Mouse (Mus musculus) left cerebral cortex, postnatal 25 days (tissue): Measurements from ENCODE around the gene Rin3. TPM values are rescaled to one million over a fixed set of nuclear protein-coding genes. Genes with fewer than 3 reads are reported as not detected.

ENCODE experiments used
- DNase-seq, 2 experiments: peaks; one replicate each; pipeline ENCODE4 v3.0.0; 2022; ENCODE audit warnings: low spot score in 2 of 2, mixed read lengths in 1 of 2
- intact Hi-C: fragments of 180-260 bp; cut with DNase I; formaldehyde crosslinking; loops from one replicate; pipeline ENCODE4 v1.15.1; 2025
- total RNA-seq, 2 experiments: library from RNA; stranded (reverse); gene quantifications; 2 replicates each; pipeline ENCODE4 v1.2.3; 2021

The Rin3 gene
- total RNA-seq, 2 experiments from 2014 or later = 2.7 to 3.1 TPM

DNA sequence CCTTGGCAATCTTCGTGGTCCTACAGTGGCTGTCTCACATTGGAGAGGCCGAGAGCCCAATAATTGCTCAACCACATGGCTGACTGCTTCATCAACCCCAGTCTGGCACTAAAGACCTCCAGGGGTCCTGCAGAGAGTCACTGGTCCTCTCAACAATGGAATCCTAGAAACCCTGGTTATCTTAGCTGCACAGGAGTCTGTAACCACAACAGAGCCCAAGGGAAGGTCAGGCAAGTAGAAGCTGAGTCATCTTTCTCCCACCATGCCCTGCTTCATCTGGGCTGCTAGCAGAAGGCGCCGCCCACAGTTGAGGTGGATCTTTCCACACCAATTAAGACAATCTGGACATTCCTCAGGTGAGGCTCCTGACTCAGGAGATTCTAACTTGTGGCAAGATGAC, 76.5 kb downstream of the Rin3 start:
- intact Hi-C loops = no loop called here
- DNase-seq = no peak

- DNase-seq = no peak
- intact Hi-C loops = no loop called here
These were observed 78.6 kb downstream of the Rin3 start for GRCm38 (mm10) chr12:102361189-102362161.

DNA sequence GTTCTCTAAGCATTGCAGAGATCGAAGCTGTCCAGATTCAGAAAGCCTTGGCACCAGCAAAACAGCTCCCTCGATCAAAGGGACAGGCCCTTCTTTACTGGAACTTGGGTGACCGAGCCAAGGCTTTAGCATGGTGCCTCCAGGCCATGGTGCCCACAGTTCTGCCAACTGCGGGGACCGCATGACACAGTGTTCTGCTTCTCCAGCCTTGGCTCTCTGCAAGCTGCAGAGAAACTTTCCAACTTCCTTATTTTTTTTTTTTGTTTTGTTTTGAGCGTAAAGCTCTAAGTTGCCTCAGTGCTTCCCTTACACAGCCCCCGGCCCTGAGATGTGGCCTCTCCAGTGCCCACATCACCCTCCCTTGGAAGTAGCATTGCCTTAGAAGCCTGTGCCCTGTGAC, 82.2 kb downstream of the Rin3 start:
- intact Hi-C loops = no loop called here
- DNase-seq = no peak

DNA sequence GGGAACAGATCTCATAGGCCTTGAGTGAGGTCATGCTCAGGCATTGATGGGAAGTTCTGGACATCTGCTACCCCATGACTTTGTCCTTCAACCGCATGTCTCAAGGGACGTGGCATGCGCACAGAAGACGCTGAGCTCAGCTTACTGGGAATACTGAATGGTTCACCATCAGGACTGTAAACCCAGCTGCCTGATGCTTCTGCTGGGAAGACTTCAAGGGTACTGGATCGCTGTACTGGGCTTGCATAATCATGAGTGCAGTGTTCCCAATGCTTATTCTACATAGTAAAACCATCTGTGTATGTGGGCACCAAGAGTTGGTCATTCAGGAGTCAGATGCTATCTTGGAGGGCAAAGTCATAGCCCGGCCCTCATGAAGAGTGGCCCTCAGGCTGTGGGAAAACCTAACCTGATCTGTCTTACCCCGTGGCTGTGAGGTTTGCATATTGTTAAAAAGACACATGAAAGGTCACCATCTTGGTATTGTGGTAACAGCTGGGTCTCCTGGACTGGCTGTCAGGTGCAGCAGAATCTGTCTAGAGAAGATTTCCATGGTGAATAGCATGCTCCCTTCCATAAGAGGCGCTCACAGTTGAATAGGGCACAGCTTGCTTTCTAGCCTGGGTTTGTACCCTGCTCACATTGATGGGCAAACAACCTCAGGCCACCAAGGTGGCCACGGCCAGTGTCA, 83.4 kb downstream of the Rin3 start:
- intact Hi-C loops = no loop called here
- no peak for DNase-seq

DNA sequence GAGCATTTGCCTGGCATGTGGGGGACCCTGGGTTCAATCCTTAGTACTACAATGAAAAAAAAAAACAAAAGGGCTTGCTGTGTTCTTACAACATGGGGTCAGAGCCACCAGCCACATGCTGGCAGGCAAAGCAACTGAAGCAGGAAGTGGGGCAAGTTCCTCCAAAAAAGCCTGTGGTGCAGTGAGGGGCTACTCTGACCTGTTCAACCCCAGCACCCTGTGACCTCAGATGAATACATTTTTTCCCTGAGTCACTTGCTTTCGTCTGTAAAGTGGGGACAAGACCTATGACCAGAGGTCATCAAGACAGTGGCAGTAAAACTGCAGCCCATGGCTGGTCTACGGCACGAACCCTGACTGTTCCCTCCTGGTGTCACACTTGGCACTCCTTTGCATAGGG, 84.2 kb downstream of the Rin3 start:
- no peak for DNase-seq
- intact Hi-C loops = no loop called here

- intact Hi-C loops = no loop called here
- DNase-seq = no peak
These were observed 85.2 kb downstream of the Rin3 start for GRCm38 (mm10) chr12:102368066-102368465.

DNA sequence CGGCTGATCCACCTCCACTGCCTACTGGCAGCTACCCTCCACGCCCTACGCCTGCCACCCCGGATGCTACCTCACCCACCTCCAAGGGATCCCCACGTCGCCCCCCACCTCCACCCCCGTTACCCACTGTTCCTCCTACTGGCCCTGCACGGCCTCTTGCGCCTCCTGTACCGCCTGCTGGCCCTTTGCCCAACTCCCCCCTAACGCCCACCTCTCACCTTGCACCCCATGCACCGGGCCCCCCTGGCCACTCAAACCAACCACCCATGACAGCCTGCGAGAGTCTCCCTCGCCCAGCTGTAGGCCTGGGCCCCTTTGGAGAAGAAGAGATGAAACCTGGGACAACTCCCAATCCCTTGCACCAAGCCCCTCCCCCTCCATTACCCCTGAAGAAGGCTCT, 85.7 kb downstream of the Rin3 start:
- intact Hi-C loops = no loop called here
- no peak for DNase-seq

DNA sequence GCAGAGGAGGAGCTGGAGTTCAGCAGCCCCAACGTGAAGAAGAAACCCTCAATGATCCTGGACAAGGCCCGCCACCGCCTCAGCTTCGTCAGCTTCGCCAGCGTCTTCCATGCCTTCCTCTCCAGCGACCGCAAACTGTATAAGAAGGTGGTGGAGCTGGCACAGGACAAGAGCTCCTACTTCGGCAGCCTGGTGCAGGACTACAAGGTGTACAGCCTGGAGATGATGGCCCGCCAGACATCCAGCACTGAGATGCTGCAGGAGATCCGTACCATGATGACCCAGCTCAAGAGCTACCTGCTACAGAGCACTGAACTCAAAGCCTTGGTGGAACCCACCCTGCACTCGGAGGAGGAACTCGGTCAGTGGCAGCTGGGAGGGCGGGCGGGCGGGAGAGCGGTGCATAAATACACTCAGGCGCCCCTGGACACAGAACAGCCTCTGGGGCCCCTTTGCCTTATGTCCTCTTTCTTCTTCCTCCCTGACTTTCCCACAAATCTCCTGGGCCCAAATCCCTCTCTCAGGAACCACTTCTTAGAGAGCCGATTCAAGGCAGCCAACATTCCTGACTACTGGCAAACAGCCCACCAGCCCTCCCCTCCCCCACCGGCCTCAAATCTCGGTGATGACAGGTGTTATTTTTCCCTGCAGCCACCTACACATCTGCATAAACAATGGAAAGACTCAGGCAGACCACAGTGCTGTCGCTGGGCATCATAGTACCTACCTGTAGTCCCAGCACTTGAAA, 86.8 kb downstream of the Rin3 start:
- no peak for DNase-seq
- intact Hi-C loops = no loop called here

DNA sequence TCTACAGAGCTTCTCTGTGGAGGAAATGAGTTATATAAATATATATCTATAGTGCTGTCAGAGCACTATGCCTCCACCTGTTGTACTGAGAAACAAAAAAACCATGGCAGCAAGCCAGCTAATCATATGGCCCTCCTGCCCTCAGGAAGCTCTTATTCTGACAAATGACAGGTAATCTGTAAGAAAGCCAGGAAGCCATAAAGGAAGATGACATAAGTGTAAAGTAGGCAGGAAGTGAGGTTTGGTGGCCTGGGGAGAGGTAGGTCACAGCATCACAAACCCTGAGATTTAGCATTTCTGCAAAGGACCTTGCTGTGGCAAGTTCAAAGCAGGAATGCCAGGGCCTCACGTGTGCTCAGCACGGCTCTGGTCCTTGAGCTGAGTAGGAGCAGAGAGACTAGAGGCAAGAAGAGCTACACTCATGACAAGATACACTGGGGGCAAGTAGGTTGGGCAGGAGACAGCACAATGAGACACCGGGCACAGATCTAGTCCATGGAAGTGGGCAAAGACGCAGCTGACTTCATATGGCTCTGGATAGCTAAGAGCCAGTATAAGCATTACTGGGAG, 88.2 kb downstream of the Rin3 start:
- intact Hi-C loops = no loop called here
- no peak for DNase-seq

DNA sequence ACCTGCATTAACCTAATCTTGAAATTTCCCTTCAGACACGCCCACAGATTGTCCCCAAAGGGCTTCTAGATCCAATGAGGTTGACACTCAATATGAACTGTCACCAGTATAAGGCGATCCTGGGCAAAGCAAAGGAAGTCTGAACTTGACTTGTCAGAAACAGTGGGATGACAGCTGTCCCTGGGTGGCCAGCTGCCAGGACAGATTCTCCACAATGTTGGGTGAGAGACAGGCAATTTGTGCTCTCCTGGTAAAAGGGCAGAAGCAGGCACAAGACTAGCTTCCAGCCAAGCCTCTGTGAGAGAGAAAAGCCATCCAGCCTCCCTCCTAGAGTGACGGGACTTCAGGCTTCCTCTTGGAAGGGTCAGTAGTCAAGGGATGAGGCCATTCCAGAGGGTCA, 89.5 kb downstream of the Rin3 start:
- intact Hi-C loops = no loop called here
- DNase-seq = no peak

DNA sequence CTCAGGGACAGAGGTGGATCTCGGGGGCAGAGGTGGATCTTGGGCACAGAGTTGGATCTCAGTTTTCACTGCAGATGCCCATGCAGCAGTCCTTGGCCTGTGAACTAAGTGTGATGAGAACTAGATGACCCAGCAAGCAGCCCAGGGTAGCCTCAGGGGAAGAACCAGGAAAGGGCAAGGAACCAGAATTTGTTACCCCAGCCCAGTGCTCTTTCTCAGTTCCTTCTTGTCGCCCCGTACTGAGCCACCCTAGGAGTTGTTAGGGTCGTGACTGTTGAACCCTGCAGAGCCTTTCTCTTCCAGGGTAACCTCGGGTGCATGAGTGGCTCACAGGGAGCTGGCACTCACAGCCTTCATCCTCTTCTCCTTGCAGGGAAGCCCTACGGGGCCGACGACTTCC, 99.3 kb downstream of the Rin3 start:
- no peak for DNase-seq
- intact Hi-C loops = loop anchor here (5.0 kb wide), 1 partner anchor 120 kb away; no protein-coding TSS in a partner anchor

DNA sequence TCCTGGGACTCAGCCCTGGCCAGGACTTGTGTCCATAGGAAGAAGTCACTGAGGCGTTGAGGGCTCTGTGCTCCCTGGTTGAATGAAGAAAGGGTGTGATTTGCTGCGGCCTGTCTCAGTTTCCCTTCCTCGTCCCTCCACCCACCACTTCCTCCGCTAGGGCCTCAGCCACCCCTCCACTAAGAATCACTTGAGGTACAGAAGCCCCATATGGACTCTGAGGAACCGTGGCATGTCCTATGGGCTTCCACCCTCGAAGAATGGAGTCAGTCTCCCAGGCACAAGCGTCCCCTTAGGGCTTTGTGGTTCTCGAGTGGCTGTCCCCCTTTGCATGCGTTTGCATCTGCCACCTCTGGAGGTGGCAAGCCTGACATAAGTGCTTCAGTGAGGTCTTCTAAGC, 100.4 kb downstream of the Rin3 start:
- intact Hi-C loops = loop anchor here (5.0 kb wide), 1 partner anchor 121 kb away; no protein-coding TSS in a partner anchor
- DNase-seq = no peak

DNA sequence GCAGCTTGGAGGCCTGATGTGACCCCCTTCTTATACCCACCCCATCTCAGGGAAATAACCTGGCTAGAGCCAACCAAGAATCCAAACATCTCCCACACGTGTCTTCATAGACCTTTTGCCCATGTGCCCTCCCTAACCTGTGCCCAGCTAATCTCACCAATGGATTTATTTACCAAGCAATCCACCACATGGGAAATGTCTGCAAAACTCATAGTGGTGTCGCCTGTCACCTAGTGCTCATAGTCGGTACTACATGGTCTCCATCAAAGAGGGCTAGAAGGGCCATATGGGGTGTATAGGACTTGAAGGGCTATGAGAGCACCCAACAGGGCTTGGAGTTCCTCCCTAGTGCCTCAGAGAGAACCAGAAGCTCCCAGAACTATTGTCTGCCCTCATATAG, 102.0 kb downstream of the Rin3 start:
- peak; percentile 47 to 51 for DNase-seq
- intact Hi-C loops = loop anchor here (1.0 to 5.0 kb wide), 4 partner anchors 123 to 400 kb away; no protein-coding TSS in a partner anchor

- intact Hi-C loops = loop anchor here (5.0 kb wide), 2 partner anchors 205 to 385 kb away; no protein-coding TSS in a partner anchor
- peak; percentile 88 to 92 for DNase-seq
These were observed 104.5 kb downstream of the Rin3 start for GRCm38 (mm10) chr12:102387219-102387917.

DNA sequence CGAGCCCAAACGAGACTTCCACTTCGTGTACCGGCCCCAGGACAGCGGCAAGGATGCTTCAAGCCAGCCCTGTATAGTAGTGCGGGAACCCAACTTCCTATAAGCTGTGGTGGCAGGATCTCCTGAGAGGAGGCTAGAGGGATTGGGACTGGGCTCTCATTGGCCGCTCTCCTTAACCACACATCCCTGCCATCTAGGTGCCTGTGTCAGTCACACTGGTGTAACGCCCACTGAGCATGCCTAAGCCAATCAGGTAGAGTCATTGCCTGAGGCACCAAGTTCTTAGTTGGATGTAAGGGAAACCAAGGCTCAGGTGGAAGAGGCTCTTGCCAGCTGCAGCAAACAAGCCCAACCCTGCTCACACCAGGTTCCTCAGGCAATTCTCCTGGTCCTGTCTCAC, 107.2 kb downstream of the Rin3 start:
- intact Hi-C loops = loop anchor here (10.0 kb wide), 1 partner anchor 325 kb away; no protein-coding TSS in a partner anchor
- peak in 1 of 2 experiments; percentile 44 for DNase-seq

- no peak for DNase-seq
- intact Hi-C loops = loop anchor here (1.0 to 10.0 kb wide), 2 partner anchors 70 to 324 kb away; no protein-coding TSS in a partner anchor
These were observed 108.3 kb downstream of the Rin3 start for GRCm38 (mm10) chr12:102391109-102391508.

GRCm38 (mm10) chr12:102391982-102392381, 109.1 kb downstream of the Rin3 start:
- intact Hi-C loops = loop anchor here (1.0 to 10.0 kb wide), 2 partner anchors 69 to 323 kb away; no protein-coding TSS in a partner anchor
- DNase-seq = no peak

- intact Hi-C loops = loop anchor here (10.0 kb wide), 1 partner anchor 320 kb away; no protein-coding TSS in a partner anchor
- no peak for DNase-seq
These were observed 111.6 kb downstream of the Rin3 start for GRCm38 (mm10) chr12:102394496-102394895.

DNA sequence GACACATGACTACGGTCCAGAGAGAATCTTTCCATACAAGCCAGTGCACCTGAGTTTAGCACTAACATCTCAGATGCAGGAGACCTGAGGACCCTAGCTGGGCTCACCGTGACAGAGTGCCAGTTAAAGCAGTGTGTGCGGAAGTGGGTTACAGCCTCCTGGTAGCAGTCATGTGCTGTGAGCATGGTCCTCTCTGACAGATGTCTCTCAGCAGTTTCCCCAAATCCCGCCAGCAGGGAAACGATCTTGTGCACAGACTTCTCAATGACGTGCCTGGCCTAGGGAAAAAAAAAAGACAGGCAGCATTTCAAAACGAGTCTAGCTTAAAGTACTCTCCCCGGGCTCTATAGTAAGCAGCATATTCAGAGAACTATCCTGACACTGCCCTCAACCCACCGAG, 112.7 kb downstream of the Rin3 start:
- intact Hi-C loops = loop anchor here (10.0 kb wide), 1 partner anchor 319 kb away; no protein-coding TSS in a partner anchor

More for the DNA sequence above, 112.7 kb downstream of the Rin3 start:
- no peak for DNase-seq
